Mouse (Mus musculus) spleen, postnatal 4 days (tissue): ENCODE results near the gene Sephs1.
"Not testable (repeated sequence)": the region's sequence is repeated elsewhere in the genome, so short reads cannot be mapped to it uniquely, and the experiment has no call there.

Source experiments
- DNase-seq, 2 experiments: peaks; one replicate each; pipeline ENCODE4 v3.0.0; 2022; ENCODE audit warnings: low spot score in 2 of 2

The Sephs1 gene

DNA sequence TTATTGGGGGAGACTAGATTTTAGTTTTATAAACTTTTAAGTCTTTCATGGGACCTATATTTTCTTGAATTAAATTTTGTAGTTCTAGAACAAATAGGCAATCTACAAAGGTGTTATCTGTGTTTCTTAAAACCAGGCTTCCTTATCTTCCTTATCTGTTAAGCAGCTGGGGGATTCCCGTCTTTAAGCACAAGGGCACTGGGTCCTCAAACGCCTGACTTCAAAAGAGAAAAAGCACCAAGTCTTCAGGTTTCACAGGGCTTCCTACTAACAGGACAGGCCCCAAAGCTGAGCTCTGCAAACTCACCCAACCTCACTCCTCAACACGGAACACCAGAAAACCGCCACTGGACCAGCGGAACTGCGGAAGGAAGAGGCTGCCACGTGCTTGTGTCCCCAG, 26.6 kb downstream of the Sephs1 start:
- no peak for DNase-seq

DNA sequence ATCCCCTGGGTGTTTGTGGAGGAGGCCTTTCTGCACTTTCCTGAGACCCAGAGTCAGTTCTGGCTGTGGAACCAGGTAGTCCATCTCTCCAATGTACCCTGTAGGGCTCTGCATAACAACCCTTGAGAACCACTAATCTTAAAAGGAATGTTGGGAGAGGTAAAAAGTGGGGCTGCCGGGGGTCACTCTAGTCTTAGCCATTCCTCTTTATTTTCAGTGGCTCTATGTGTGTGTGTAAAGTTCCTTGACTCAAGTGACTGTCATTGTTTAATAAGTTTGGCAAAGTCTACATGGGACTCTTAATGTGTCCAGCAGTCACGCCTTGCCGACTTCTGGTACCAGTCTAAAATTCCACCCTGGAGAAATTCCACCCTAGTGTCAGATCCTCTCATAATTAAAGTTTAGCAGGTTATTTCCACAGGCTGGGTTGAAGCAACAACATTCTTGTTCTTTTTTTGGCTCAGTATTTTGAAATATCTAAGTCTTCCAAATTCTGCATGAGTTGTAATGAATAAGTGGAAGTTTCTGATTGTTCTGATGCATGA, 27.5 kb downstream of the Sephs1 start:
- no peak for DNase-seq

DNA sequence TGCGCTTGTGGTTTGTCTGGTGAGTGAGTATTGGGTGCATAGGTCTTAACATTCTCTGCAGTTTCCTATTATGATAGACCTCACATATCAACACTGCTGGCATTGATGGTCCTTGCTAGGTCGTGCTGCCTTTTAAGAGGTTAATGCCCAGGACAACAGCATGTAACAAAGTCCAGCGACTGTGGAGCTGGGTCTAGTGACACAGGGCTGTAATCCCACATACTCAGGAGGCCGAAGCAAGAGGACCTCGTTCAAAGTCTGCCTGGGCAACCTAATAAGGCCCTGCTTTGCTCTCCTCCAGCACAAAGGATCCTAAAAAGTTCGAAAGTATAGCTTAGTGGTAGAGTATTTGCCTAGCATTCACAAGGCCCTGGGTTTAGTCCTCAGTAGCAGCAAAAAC, 28.5 kb downstream of the Sephs1 start:
- no peak for DNase-seq

DNA sequence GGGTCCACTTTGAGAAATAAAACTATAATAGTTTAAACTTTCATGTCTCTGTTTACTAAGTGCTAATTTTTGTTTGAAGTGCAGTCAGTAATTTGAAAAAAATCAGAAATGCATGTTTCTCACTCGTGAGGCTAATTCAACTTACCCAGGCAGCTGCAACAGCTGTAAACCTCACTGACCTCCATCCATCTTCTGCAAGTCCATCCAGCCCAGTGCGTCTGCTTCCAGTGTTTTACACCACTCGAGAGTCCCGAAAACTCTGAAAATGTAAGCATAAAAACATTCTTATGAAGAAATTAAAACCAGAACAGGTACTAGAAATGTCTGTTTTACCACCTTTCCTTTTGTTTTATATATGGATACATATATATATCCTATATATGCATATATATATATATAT, 29.2 kb downstream of the Sephs1 start:
- no peak for DNase-seq

GRCm38 (mm10) chr2:4913949-4914348, 32.6 kb downstream of the Sephs1 start:
- DNase-seq, result no peak

DNA sequence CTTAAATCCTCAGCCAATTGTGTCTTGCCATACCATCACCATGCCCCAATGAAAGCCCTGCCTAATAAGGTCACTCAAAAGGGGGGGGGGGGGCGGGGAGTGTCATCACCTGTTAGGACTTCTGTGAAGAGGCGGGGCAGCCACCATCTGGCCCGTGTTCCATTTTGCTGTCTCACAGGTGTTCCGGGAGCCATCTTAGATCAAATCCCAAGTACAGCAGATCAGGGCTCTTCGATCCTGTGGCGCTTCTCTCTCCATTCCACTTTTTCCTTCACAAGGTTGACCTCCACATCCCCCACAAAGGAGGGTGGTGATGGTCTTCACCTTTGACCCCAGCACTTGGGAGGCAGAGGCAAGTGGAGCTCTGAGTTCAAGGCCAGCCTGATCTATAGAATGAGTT, 34.7 kb downstream of the Sephs1 start:
- no peak for DNase-seq

GRCm38 (mm10) chr2:4917326-4918021, 36.1 kb downstream of the Sephs1 start:
- DNase-seq, result peak; percentile 53 to 78

DNA sequence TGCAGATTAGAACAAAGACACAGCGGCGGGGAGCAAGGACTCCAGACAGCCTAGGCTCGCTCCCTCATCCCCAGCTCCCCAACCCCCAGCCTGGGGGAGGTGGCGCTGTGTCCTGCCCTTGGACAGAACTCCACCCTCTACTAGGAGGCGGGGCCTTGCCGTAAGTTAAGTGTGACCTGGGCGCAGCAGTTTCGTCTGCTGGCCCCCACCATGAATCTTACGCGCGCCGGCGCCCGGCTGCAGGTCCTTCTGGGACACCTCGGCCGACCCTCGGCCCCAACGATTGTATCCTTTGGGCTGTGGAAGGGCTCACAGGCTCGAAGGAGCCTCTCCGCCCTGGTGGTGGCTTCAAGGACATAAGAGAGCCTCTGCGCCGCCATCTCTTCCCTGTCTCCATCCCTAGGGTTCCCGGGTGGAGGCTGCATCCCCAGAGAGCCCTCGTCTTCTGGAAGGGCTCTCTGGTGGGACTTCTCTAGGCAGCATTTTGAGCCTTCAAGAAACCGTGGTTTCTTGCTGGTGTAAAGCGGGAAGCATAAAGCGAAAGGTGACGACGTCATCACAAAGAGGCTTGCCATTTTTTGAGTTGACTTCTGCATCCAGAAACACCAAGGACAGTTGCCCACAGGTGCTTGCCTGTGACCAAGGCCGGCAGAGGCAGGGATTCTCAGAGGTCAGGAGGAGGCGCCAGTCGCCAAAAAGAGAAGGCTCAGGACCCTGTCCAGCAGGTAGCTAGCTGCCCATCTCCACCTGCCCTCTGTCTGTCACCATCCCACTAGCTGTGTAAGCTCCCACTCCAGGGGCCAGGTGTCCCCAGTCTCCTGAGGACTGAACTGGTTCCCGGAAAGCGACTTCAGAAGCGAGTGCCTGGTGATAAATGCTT, 37.7 kb downstream of the Sephs1 start, which contains the start of gene Phyh:
Phyh (plus strand) TSS at position 160 of the 880 bp plus-strand sequence.
- DNase-seq, result peak; percentile 79 to 86

GRCm38 (mm10) chr2:4921019-4921418, 39.7 kb downstream of the Sephs1 start:
- no peak for DNase-seq

DNA sequence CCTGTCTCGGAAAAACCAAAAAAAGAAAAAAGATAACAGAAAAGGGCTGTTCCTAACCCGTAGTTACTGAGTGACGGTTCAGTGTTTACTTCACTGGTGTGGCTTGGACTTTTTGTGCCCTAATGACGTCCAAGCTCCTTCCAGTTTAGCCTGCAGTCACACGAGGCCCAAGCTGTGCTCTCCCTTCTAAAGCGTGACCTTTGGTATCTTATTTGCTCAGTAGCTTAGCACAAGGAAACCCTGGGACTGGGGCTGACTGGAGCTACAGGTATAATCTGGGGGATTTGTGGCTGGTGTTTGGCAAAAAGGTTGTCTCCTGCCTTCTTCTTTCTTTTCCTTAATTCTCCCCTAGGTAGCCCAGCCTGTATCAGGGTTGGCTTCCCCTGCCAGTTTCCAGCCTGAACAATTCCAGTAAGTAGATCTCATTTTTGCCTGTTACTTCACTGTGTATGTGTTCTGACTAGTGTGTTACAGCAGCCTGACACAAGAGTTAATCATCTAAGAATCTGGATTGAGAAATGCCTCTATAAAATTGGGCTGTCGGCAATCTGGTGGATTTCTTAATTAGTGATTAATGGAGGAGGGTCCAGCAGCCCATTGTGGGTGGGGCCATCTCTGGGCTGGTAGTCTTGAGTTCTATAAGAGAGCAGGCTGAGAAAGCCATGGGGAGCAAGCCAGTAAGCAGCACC, 41.3 kb downstream of the Sephs1 start:
- no peak for DNase-seq

DNA sequence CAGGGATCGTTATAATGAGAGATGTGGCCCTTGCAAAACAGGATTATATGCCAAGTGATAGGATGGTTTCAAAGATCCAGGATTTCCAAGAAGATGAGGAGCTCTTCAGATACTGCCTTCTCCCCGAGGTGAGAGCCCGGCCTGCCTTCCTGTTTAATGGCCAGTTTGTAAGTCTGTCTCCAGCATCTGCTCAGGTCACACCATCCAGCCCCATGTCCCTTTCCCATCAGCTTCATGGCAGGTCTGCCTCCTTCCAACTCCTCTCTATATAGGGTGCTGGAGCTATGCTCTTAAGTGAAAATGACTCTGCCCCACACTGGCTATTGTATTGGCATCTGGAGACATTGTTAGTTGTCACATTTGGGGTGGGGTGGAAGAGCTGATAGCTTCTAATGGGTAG, 46.0 kb downstream of the Sephs1 start:
- DNase-seq, result no peak

DNA sequence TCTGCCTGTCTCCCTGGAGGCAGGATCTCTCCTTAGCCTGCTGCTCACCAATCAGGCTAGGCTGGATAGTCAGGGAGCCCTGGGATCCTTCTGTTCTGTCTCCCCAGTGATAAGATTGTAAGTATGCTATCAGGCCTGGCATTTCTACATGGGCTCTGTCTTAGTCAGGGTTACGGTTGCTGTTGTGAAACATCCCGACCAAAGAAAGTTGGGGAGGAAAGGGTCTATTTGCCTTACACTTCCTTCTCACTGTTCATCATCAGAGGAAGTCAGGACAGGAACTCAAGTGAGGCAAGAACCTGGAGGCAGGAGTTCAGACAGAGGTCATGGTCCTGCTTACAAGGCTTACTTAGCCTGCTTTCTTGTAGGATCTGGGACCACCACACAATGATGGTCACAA, 47.9 kb downstream of the Sephs1 start:
- no peak for DNase-seq

DNA sequence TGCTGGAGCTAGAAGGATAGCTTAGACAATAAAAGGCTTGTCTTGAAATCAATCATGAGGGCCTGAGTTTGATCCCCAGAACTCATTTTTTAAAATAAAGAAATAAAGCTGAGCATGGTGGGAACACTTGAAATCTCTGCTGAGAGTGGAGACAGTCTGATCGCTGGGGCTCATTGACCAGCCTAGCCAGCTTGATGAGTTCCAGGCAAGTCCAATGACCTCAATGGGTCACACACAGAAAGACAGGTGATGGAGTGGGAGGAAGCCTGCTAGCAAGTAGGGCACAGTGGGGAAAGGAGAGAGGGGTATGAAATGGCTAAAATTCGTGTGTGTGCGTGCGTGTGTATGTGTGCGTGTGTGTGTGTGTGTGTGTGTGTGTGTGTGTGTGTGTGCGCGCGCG, 53.2 kb downstream of the Sephs1 start:
- DNase-seq, result no peak

- DNase-seq, result no peak
Observed at GRCm38 (mm10) chr2:4937931-4938330, 56.6 kb downstream of the Sephs1 start.

DNA sequence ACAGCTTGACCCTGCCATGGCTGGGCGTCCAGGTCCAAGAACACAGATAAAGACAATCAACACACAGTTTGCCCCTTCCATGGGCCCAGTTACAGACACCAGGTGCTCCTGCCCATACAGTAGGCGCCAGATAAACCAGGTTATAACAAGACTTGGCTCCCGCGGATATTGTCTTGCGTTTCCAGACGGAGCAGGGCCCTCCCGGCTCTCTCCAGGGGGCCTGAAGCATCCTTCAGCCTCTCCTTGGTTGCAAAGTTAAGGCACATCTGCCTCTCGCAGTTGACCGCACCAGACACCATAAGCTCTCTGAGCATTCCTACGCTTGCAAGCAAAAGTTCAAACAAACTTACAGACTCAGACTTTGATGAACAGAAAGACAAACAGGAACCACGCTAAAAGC, 59.5 kb downstream of the Sephs1 start:
- peak in 1 of 2 experiments; percentile 41 for DNase-seq

- DNase-seq, result not testable (repeated sequence)
Observed at GRCm38 (mm10) chr2:4949691-4950090, 68.3 kb downstream of the Sephs1 start.

DNA sequence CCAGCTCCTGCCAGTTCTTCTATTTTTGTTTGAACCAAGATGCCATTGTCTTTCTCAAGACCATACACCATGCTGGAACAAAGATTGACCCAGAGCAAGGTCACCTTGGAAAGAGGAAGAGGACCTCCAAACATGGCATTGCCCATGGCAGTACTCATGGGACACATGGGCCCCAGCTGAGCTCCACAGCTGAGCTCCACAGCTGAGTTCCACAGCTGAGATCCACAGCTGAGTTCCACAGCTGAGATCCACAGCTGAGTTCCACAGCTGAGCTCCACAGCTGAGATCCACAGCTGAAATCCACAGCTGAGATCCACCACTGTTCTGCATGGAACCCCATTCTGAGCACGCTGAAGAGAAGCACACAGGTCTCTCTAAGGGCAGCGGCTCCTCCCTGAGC, 69.6 kb downstream of the Sephs1 start:
- no peak for DNase-seq

DNA sequence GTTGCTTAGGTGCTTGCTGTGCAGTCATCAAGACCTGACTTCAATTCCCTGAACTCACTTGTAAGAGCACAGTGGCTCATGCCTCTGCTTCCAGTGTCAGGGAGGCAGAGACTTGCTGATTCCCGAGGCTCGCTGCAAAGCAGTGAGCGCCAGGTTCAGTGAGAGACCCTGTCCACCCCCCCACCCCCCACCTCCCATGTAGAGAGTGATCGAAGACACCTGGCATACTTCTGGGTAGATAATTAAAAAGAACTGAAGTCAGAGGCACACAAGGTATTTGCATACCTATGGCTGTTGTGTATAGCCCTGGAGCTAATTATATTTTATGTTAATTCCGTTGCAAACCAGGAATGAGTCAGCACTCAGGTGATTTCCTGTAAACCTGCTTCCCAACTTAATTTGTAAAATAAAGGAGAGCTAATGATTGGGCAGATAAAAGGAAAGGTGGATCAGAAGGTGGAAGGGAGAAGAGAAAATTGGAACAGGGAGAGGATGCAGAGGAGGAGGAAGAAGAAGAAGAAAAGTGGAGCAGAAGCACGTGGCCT, 72.9 kb downstream of the Sephs1 start:
- no peak for DNase-seq

DNA sequence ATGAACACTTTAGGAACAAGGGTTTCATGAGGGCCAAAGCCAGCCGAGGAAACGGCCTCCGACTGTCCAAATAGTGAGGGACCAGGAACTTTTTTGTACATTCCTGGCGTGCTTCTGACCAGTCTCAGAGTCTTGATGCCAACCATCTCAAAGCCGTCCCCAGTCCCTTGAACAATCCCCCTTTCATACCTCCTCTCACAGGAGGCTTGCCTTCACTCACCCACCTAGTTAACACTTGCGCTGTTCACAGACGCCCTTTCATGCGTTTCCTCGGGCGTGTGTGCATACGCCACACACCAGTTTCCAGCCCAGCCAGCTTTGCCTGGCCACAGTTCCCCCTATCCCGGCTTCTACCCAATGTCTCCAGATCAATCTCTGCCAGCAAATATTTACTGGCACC, 76.7 kb downstream of the Sephs1 start:
- DNase-seq, result no peak
